Mouse (Mus musculus): ENCODE results near the gene Gm9117.
"Not testable (repeated sequence)": the region's sequence is repeated elsewhere in the genome, so short reads cannot be mapped to it uniquely, and the experiment has no call there.

Gene Gm9117

GRCm38 (mm10) chr3:93943443-93943842 is at the start of gene Gm9117:
Gm9117 (minus strand) TSS chr3:93943543.
- not testable (repeated sequence) for DNase-seq

- not testable (repeated sequence) for DNase-seq
Observed at GRCm38 (mm10) chr3:93968938-93969337, 25.6 kb upstream of the Gm9117 start.

- DNase-seq, result not testable (repeated sequence)
Observed at GRCm38 (mm10) chr3:93961214-93961613, 17.9 kb upstream of the Gm9117 start, which contains the start of gene Tdpoz5. Tdpoz5 (minus strand) TSS chr3:93961314.

- DNase-seq, result not testable (repeated sequence)
Observed at GRCm38 (mm10) chr3:93938386-93938785, 5.0 kb downstream of the Gm9117 start.

Data from kidney, postnatal 36 days (tissue).